Mouse (Mus musculus) limb, embryonic 11.5 days (tissue): ENCODE data around the gene Smo. TPM values are rescaled to one million over a fixed set of nuclear protein-coding genes. Genes with fewer than 3 reads are reported as not detected.

Source experiments
- ATAC-seq: fragments of 200-750 bp; cut with Nextera tagmentation; 2 replicates; pipeline ENCODE4 v1.8.0; 2017; ENCODE audit warnings: low read depth; ENCODE audit not compliant: insufficient number of reproducible peaks, low FRiP score, low TSS enrichment
- DNase-seq: peaks from one replicate; pipeline ENCODE4 v3.0.0-alpha.2; 2015; ENCODE audit warnings: low spot score
- H3K27ac ChIP-seq: fragments of 300-500 bp; sonication (generic); replicated peaks from 2 replicates; pipeline ENCODE4 v1.5.1; 2014; ENCODE audit warnings: low read depth, mild to moderate bottlenecking, low read length
- H3K27me3 ChIP-seq: fragments of 300-500 bp; sonication (generic); 2 replicates; pipeline ENCODE4 v1.6.1; 2014; ENCODE audit warnings: mild to moderate bottlenecking, low read length, mixed read lengths; ENCODE audit not compliant: control insufficient read depth, insufficient read depth
- H3K36me3 ChIP-seq: fragments of 300-500 bp; sonication (generic); 2 replicates; pipeline ENCODE4 v1.6.1; 2014; ENCODE audit warnings: mild to moderate bottlenecking, low read length, moderate library complexity, mixed read lengths; ENCODE audit not compliant: control insufficient read depth, insufficient read depth
- H3K4me1 ChIP-seq: fragments of 300-500 bp; sonication (generic); 2 replicates; pipeline ENCODE4 v1.6.1; 2014; ENCODE audit warnings: low read length, mixed read lengths; ENCODE audit not compliant: control insufficient read depth, insufficient read depth
- H3K4me2 ChIP-seq: fragments of 300-500 bp; sonication (generic); 2 replicates; pipeline ENCODE4 v1.6.1; 2014; ENCODE audit warnings: low read depth, mild to moderate bottlenecking, moderate library complexity; ENCODE audit not compliant: severe bottlenecking
- H3K4me3 ChIP-seq: fragments of 300-500 bp; sonication (generic); 2 replicates; pipeline ENCODE4 v1.5.1; 2014; ENCODE audit warnings: low read depth, low read length
- H3K9ac ChIP-seq: fragments of 300-500 bp; sonication (generic); 2 replicates; pipeline ENCODE4 v1.6.1; 2014; ENCODE audit warnings: mild to moderate bottlenecking, low read length
- H3K9me3 ChIP-seq: fragments of 300-500 bp; sonication (generic); 2 replicates; pipeline ENCODE4 v1.6.1; 2016; ENCODE audit warnings: low read length; ENCODE audit not compliant: control insufficient read depth
- WGBS: fragments of 180-500 bp; shearing (Covaris S2); extraction: QIAGEN DNeasy Blood & Tissue Kit; methylation state at CpG from one replicate; pipeline ENCODE4 v1.1.7; 2014; 5-methylcytosine and 5-hydroxymethylcytosine counted together
- polyA plus RNA-seq: library from polyadenylated mRNA; unstranded; fragments of >200 nt; fragmentation: Nextera tagmentation; extraction: Ambion mirVana; gene quantifications from 2 replicates; pipeline ENCODE4 v1.2.1, GENCODE M21; 2014

The Smo gene
- polyA plus RNA-seq, 1 experiment from 2014 or later: 67.5 TPM

DNA sequence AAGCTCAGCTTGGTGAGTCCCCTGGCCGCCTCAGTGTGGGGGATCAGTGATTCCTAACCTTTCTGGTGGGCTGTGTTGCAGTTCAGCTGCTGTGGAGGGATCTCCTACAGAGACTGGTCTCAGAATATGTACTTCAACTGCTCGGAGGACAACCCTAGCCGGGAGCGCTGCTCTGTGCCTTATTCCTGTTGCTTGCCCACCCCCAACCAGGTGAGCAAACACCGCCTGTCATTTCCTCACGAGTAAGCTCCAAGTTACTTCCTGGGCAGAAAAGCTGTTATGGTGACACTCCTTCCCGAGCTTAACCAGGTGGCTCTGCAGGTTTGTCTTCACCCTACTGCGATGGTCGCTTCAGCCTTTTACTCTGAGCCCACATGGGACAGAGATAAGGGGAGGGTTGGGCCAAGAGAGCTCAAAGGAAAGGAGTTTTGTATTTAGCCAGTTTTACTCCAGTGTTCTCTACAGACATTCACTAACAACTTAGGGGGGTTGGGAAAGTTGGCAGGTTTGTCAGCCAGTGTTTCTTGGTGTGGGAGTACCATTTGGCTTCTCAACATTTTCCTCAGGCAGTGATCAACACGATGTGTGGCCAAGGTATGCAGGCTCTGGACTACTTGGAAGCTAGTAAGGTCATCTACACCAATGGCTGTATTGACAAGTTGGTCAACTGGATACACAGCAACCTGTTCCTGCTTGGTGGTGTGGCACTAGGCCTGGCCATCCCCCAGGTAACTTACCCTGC is 18.5 kb upstream of the Smo start:
- H3K36me3 ChIP-seq: no peaks in the 10 kb centered on the region
- 61% methylated on average over 10 of the region's 10 CpGs for WGBS
- no peaks in the 10 kb centered on the region; the same call in 1 of the 2 replicates for H3K27me3 ChIP-seq
- ATAC-seq (no peak), DNase-seq (no peak)
- peaks cover 13% of the 10 kb centered on the region for H3K4me1 ChIP-seq
- no peak overlapping the region for H3K4me3 ChIP-seq
- no peaks in the 10 kb centered on the region for H3K9me3 ChIP-seq
- H3K27ac ChIP-seq: no peak overlapping the region
- no peak overlapping the region for H3K9ac ChIP-seq
- no peak overlapping the region for H3K4me2 ChIP-seq

DNA sequence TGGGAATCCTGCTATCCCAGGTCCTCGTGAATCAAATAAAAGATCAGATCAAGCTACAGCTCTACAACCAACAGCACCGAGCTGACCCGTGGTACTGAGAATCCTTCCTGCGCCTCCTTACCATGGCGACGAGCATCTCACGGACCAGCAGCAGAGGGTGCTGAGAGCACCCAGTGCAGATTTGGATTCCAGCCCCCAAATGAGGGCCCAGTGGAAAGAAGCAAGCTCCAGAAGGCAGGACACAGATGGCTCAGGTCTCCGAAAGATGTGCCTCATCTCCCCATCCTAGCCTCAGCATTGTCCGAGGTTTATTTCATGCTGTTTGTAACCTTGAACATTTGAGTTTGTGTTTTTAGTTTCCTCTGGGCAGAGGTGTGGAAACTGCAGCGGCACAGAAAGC is 17.8 kb upstream of the Smo start:
- Histone ChIP-seq H3K4me3 (no peak overlapping the region), H3K27me3 (no peaks in the 10 kb centered on the region; the same call in 1 of the 2 replicates), H3K9me3 (no peaks in the 10 kb centered on the region), H3K9ac (peak overlapping the region; percentile 38; the same call in 1 of the 2 replicates), H3K27ac (no peak overlapping the region), H3K4me2 (peak overlapping the region; percentile 31; the same call in 1 of the 2 replicates), H3K4me1 (peaks cover 13% of the 10 kb centered on the region), H3K36me3 (no peaks in the 10 kb centered on the region)
- no peak for DNase-seq
- 62% methylated on average over 10 of the region's 10 CpGs for WGBS
- ATAC-seq: no peak

DNA sequence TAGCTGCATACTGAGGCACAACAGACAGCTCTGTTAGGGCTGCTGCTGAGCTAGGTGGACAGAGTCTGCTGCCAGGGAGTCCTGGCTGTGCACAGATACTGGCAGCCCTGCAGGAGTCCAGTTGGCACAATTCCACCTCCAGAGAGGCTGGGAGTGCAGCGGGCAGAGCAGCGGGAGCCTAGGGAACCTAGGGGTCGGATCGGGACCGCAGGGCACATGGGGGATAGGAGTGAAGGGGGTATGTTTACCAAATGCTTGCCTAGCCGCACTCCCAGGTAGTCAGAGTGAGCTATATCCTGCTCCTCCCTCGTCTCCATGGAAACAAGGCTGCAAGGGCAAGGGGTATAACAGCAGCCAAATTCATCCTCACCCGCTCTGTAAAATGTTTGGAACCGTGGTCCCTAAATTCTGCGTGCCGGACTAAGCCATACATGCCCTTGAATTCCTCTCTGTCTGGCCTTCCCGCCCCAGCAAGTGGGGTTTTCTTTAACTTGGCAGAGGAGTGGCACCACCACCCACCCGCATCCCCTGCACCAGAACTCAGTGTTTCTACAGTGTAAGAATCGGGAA is 17.3 kb upstream of the Smo start:
- Histone ChIP-seq H3K27me3 (no peaks in the 10 kb centered on the region; the same call in 1 of the 2 replicates), H3K4me1 (peaks cover 13% of the 10 kb centered on the region), H3K9me3 (no peaks in the 10 kb centered on the region), H3K36me3 (no peaks in the 10 kb centered on the region), H3K27ac (no peak overlapping the region), H3K4me3 (no peak overlapping the region), H3K9ac (peak overlapping the region; percentile 38; the same call in 1 of the 2 replicates), H3K4me2 (peak overlapping the region; percentile 31; the same call in 1 of the 2 replicates)
- DNase-seq: peak; percentile 38
- WGBS: 19% methylated on average over 14 of the region's 14 CpGs
- ATAC-seq: no peak

DNA sequence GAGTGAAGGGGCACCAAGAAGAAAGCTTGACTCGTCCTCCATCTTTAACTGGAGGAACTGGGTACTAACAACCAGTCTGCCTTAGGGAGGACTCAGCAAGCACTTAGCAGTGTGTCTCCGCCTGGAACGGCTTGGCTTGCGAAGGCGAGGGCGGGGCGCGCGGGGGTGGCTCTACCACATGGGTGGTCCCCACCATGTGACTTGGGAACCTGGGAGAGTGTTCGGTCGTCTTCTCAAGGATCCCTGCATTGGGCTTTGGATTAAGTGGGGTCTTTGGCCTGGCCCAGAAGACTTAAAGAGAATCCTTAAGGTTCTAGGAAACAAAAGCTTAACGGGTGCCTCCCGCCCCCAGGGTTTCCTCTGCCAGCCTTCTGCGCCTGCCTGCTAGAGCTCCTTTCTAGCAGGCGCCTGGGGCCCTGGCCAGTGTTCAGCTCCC is 16.4 kb upstream of the Smo start:
- WGBS: 2% methylated on average over 15 of the region's 15 CpGs
- no peaks in the 10 kb centered on the region for H3K9me3 ChIP-seq
- H3K4me2 ChIP-seq: peak overlapping the region; percentile 50
- H3K9ac ChIP-seq: peak overlapping the region; percentile 64
- H3K27me3 ChIP-seq: no peaks in the 10 kb centered on the region; the same call in 1 of the 2 replicates
- H3K4me1 ChIP-seq: peaks cover 13% of the 10 kb centered on the region
- no peaks in the 10 kb centered on the region for H3K36me3 ChIP-seq
- ATAC-seq: peak; percentile 61
- no peak overlapping the region for H3K27ac ChIP-seq
- DNase-seq: peak; percentile 83
- H3K4me3 ChIP-seq: peak overlapping the region; percentile 22

DNA sequence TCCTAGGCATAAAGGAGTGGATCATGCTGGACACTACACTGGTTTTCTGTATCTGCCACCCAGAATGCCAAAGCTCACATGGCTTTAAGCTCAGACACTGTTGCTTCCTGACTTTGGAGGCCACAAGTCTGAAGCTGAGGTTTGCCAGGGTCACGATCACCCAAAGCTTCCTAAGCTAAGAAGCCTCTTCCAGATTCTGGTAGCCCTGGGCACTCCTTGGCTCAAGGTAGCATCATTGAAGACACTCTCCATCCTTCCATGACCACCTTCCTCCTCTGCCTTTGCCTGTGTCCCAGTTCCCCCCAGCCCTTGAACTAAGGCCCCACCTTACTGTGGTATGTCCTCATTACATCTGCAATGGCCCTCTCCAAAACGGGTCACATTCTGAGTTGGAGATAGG is 13.4 kb upstream of the Smo start:
- Histone ChIP-seq H3K36me3 (no peaks in the 10 kb centered on the region), H3K9ac (no peak overlapping the region), H3K4me1 (peaks cover 13% of the 10 kb centered on the region), H3K4me2 (no peak overlapping the region), H3K27ac (no peak overlapping the region), H3K9me3 (no peaks in the 10 kb centered on the region), H3K4me3 (no peak overlapping the region), H3K27me3 (no peaks in the 10 kb centered on the region; the same call in 1 of the 2 replicates)
- DNase-seq: no peak
- no peak for ATAC-seq
- WGBS: 72% methylated on average over 2 of the region's 2 CpGs

DNA sequence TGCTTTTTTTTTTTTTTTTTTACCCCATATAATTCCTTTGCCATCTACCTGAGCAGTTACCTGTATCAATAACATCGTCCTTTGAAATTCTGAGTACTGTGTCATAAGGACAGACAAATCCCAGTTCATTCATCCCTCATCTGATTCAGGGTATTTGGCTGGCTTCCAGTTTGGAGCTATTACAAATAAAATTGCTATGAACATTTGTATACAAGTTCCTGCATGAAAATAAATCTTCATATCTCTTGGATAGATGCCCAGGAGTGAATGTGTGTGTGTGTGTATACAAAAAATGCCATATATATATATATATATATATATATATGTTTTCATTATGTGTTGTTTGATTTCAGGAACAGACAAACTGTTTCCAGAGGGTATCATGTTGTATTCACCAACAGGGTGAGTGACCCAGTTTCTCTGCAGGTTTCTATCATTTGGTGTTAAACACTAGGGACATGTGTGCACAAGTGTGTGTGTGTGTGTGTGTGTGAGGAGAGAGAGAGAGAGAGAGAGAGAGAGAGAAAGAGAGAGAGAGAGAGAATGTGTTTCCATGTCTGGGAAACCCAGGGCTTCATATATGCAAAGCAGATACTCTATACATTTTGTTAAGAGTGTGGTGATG is 8.6 kb upstream of the Smo start:
- Histone ChIP-seq H3K36me3 (no peaks in the 10 kb centered on the region), H3K4me1 (no peaks in the 10 kb centered on the region), H3K27me3 (no peaks in the 10 kb centered on the region), H3K4me3 (no peak overlapping the region), H3K9ac (no peak overlapping the region), H3K27ac (no peak overlapping the region), H3K9me3 (no peaks in the 10 kb centered on the region), H3K4me2 (no peak overlapping the region)
- DNase-seq: no peak
- no peak for ATAC-seq
- 87% methylated on average over 1 of the region's 1 CpGs for WGBS

DNA sequence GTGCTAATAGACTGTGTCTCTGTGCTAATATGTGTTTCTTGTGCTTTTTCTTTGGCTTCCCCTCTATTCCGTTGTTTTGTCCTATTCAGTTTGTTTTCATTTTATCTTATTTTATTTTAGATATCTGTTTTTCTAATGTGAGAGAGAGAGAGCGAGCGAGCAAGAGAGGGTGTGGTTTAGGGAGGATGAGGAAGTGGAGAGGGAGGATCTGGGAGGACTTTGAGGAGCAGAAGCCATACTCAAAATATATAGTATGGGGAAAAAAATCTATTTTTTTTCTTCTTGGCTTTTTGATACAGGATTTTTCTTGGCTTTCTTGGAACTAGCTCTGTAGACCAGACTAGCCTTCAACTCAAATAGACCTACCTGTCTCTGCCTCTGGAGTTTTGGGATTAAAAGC is 7.3 kb upstream of the Smo start:
- 87% methylated on average over 3 of the region's 3 CpGs for WGBS

DNA sequence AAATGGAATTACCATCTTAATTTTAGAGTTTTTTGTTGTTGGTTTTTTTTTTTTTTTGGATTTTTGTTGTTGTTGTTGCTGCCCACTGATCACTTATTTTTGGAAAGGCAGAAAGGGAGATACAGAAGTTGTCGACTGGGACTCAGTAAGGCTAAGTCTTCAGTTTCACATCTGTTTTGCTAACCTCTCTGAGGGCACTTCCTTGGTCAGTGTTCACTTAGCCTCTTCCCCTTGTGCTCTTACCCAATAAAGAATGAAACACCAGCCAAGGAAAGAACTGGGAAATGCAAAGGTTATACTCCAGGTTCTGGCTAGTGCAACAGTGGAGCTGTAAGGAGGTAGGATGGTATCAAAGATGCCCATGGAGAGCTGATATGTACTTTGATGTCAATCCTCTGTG is 5.8 kb upstream of the Smo start:
- Histone ChIP-seq H3K4me3 (no peak overlapping the region), H3K4me2 (no peak overlapping the region), H3K4me1 (no peaks in the 10 kb centered on the region), H3K9ac (no peak overlapping the region), H3K27ac (no peak overlapping the region), H3K36me3 (no peaks in the 10 kb centered on the region), H3K9me3 (no peaks in the 10 kb centered on the region), H3K27me3 (no peaks in the 10 kb centered on the region)
- ATAC-seq (no peak), DNase-seq (no peak)
- WGBS: 79% methylated on average over 1 of the region's 1 CpGs

More for the DNA sequence above, 7.3 kb upstream of the Smo start:
- Histone ChIP-seq H3K27me3 (no peaks in the 10 kb centered on the region), H3K9ac (no peak overlapping the region), H3K36me3 (no peaks in the 10 kb centered on the region), H3K4me3 (no peak overlapping the region), H3K9me3 (no peaks in the 10 kb centered on the region), H3K27ac (no peak overlapping the region), H3K4me1 (no peaks in the 10 kb centered on the region), H3K4me2 (no peak overlapping the region)
- no peak for DNase-seq
- ATAC-seq: no peak
